Mouse (Mus musculus) C2C12 (cell line): Measurements from ENCODE around the gene 2010300C02Rik.

ENCODE experiments used
- CTCF ChIP-seq: IDR thresholded peaks from one replicate; pipeline ENCODE4 v1.5.1; 2011; ENCODE audit not compliant: control insufficient read depth, insufficient read depth, insufficient read length
- MYOD1 ChIP-seq: IDR thresholded peaks from one replicate; pipeline ENCODE4 v1.6.1; 2011; ENCODE audit warnings: low read depth; ENCODE audit not compliant: control insufficient read depth, insufficient read length
- MYOG ChIP-seq: IDR thresholded peaks from one replicate; pipeline ENCODE4 v1.6.1; 2011; ENCODE audit not compliant: control insufficient read depth, insufficient read length; ENCODE audit errors: extremely low read depth

DNA sequence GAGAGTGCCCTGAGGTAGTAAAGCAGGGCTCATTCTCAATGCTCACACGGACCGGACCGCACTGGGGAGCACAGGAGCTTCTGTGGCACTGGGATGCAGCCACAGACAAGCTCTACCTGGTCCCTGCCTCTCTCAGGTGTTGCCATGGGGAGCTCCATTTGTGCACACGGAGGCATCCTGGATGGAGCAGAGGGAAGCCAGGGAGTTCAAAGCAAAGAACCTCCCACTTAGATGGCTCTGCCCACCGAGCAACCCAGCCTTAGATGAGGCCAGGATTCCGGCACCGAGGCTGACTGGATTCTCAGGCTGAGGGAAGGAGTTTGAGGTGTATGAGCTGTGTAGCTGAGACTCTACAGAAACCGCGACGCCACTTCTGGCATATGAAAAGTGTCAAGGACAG is 72.8 kb downstream of the 2010300C02Rik start:
- TF ChIP-seq CTCF (no peak), MYOD1 (no peak), MYOG (no peak)
